Mouse (Mus musculus) kidney, embryonic 16.5 days (tissue): ENCODE results near the gene Tmem138. TPM values are rescaled to one million over a fixed set of nuclear protein-coding genes. Genes with fewer than 3 reads are reported as not detected.
"Not testable (repeated sequence)": the region's sequence is repeated elsewhere in the genome, so short reads cannot be mapped to it uniquely, and the experiment has no call there.

ENCODE experiments used
- ATAC-seq: fragments of 200-750 bp; cut with Nextera tagmentation; 2 replicates; pipeline ENCODE4 v1.8.0; 2017; ENCODE audit warnings: moderate TSS enrichment; ENCODE audit not compliant: low FRiP score, low TSS enrichment
- H3K27ac ChIP-seq: fragments of 300-500 bp; sonication (generic); 2 replicates; pipeline ENCODE4 v1.5.1; 2014; ENCODE audit warnings: low read length
- H3K27me3 ChIP-seq: fragments of 300-500 bp; sonication (generic); 2 replicates; pipeline ENCODE4 v1.6.1; 2014; ENCODE audit warnings: low read length, control low read depth, mixed read lengths; ENCODE audit not compliant: insufficient read depth
- H3K36me3 ChIP-seq: fragments of 300-500 bp; sonication (generic); 2 replicates; pipeline ENCODE4 v1.6.1; 2014; ENCODE audit warnings: low read length, control low read depth, mixed read lengths; ENCODE audit not compliant: insufficient read depth
- H3K4me1 ChIP-seq: fragments of 300-500 bp; sonication (generic); 2 replicates; pipeline ENCODE4 v1.6.1; 2014; ENCODE audit warnings: low read length, control low read depth, mixed read lengths; ENCODE audit not compliant: insufficient read depth
- H3K4me2 ChIP-seq: fragments of 300-500 bp; sonication (generic); replicated peaks from 2 replicates; pipeline ENCODE4 v1.6.1; 2014; ENCODE audit warnings: low read depth, low read length
- H3K4me3 ChIP-seq: fragments of 300-500 bp; sonication (generic); 2 replicates; pipeline ENCODE4 v1.5.1; 2014; ENCODE audit warnings: mild to moderate bottlenecking, low read length
- H3K9ac ChIP-seq: fragments of 300-500 bp; sonication (generic); replicated peaks from 2 replicates; pipeline ENCODE4 v1.6.1; 2014; ENCODE audit warnings: low read length
- H3K9me3 ChIP-seq: fragments of 300-500 bp; sonication (generic); 2 replicates; pipeline ENCODE4 v1.6.1; 2016; ENCODE audit warnings: low read length, control low read depth
- WGBS: fragments of 180-500 bp; shearing (Covaris S2); extraction: QIAGEN DNeasy Blood & Tissue Kit; methylation state at CpG from one replicate; pipeline ENCODE4 v1.1.7; 2014; 5-methylcytosine and 5-hydroxymethylcytosine counted together
- polyA plus RNA-seq: library from polyadenylated mRNA; unstranded; fragments of >200 nt; fragmentation: Nextera tagmentation; extraction: Ambion mirVana; gene quantifications from 2 replicates; pipeline ENCODE4 v1.2.1, GENCODE M21; 2015

The Tmem138 gene
- polyA plus RNA-seq, 1 experiment from 2014 or later, result 46.6 TPM

GRCm38 (mm10) chr19:10580102-10580501, 2.9 kb upstream of the Tmem138 start:
- Histone ChIP-seq H3K4me2 (no peak overlapping the region), H3K4me1 (peaks cover 15% of the 10 kb centered on the region), H3K27ac (no peak overlapping the region), H3K27me3 (no peaks in the 10 kb centered on the region), H3K9me3 (no peaks in the 10 kb centered on the region), H3K9ac (no peak overlapping the region), H3K36me3 (peaks cover under 1% of the 10 kb centered on the region; the same call in 1 of the 2 replicates), H3K4me3 (no peak overlapping the region)
- 78% methylated on average over 3 of the region's 3 CpGs for WGBS
- ATAC-seq, result no peak

- H3K27me3 ChIP-seq, result peaks cover 3% of the 10 kb centered on the region; the same call in 1 of the 2 replicates
- H3K9me3 ChIP-seq, result no peaks in the 10 kb centered on the region
- H3K36me3 ChIP-seq, result peaks cover 29% of the 10 kb centered on the region
- H3K9ac ChIP-seq, result no peak overlapping the region
- H3K4me3 ChIP-seq, result no peak overlapping the region
- H3K27ac ChIP-seq, result no peak overlapping the region
- WGBS, result 97% methylated on average over 6 of the region's 6 CpGs
- no peaks in the 10 kb centered on the region for H3K4me1 ChIP-seq
- no peak overlapping the region for H3K4me2 ChIP-seq
- no peak for ATAC-seq
Measured at GRCm38 (mm10) chr19:10569627-10570026, 7.5 kb downstream of the Tmem138 start.

- H3K27me3 ChIP-seq, result peaks cover 3% of the 10 kb centered on the region; the same call in 1 of the 2 replicates
- H3K4me1 ChIP-seq, result no peaks in the 10 kb centered on the region
- H3K4me3 ChIP-seq, result no peak overlapping the region
- WGBS, result 78% methylated on average over 4 of the region's 4 CpGs
- peaks cover 8% of the 10 kb centered on the region for H3K36me3 ChIP-seq
- H3K9ac ChIP-seq, result no peak overlapping the region
- H3K27ac ChIP-seq, result no peak overlapping the region
- H3K9me3 ChIP-seq, result no peaks in the 10 kb centered on the region
- H3K4me2 ChIP-seq, result no peak overlapping the region
- no peak for ATAC-seq
Measured at GRCm38 (mm10) chr19:10565217-10565616, 11.9 kb downstream of the Tmem138 start.

- Histone ChIP-seq H3K9ac (no peak overlapping the region), H3K9me3 (no peaks in the 10 kb centered on the region), H3K4me2 (no peak overlapping the region), H3K27me3 (peaks cover 3% of the 10 kb centered on the region; the same call in 1 of the 2 replicates), H3K4me1 (no peaks in the 10 kb centered on the region), H3K36me3 (no peaks in the 10 kb centered on the region), H3K4me3 (no peak overlapping the region), H3K27ac (no peak overlapping the region)
- no peak for ATAC-seq
- 87% methylated on average over 6 of the region's 6 CpGs for WGBS
Measured at GRCm38 (mm10) chr19:10564278-10564677, 12.9 kb downstream of the Tmem138 start.

DNA sequence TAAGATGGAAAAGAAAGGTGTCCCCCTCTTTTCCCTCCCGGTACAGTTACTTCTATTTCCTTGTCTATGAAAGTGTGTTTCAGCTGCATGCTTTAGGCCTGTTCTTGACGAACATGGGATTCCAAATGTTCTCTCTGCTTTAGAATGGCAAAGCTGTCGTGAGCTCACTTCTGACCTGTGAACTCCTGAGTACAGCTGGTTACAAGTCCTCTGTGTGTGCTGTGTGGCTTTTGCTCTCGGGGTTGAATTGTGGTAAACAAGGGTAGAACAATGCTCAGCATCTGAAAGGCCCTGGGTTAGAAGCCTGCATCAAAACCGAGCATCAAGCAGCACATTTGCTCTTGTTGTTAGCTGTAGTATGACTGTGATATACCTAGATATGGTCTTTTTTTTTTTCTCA, 14.8 kb downstream of the Tmem138 start:
- Histone ChIP-seq H3K4me3 (no peak overlapping the region), H3K36me3 (no peaks in the 10 kb centered on the region), H3K27me3 (peaks cover 3% of the 10 kb centered on the region; the same call in 1 of the 2 replicates), H3K9me3 (no peaks in the 10 kb centered on the region), H3K4me2 (no peak overlapping the region), H3K4me1 (no peaks in the 10 kb centered on the region), H3K9ac (no peak overlapping the region), H3K27ac (peak overlapping the region; percentile 4; the same call in 1 of the 2 replicates)
- no peak for ATAC-seq
- WGBS, result 73% methylated on average over 5 of the region's 5 CpGs

GRCm38 (mm10) chr19:10561558-10562314, 15.4 kb downstream of the Tmem138 start:
- WGBS, result 49% methylated on average over 6 of the region's 6 CpGs
- no peak for ATAC-seq
- H3K27ac ChIP-seq, result peak overlapping the region; percentile 4; the same call in 1 of the 2 replicates

GRCm38 (mm10) chr19:10560108-10560507, 17.1 kb downstream of the Tmem138 start:
- Histone ChIP-seq H3K4me3 (no peak overlapping the region), H3K4me1 (peaks cover 8% of the 10 kb centered on the region), H3K36me3 (no peaks in the 10 kb centered on the region), H3K27me3 (no peaks in the 10 kb centered on the region), H3K27ac (no peak overlapping the region), H3K9me3 (no peaks in the 10 kb centered on the region), H3K9ac (no peak overlapping the region), H3K4me2 (no peak overlapping the region)
- 42% methylated on average over 5 of the region's 5 CpGs for WGBS
- ATAC-seq, result no peak

More at GRCm38 (mm10) chr19:10561558-10562314, 15.4 kb downstream of the Tmem138 start:
- Histone ChIP-seq H3K9ac (no peak overlapping the region), H3K9me3 (no peaks in the 10 kb centered on the region), H3K36me3 (no peaks in the 10 kb centered on the region), H3K4me3 (no peak overlapping the region), H3K4me2 (no peak overlapping the region), H3K4me1 (no peaks in the 10 kb centered on the region), H3K27me3 (peaks cover 3% of the 10 kb centered on the region; the same call in 1 of the 2 replicates)

GRCm38 (mm10) chr19:10557837-10558375, 19.3 kb downstream of the Tmem138 start:
- H3K9me3 ChIP-seq, H3K4me3 ChIP-seq, ATAC-seq, H3K27ac ChIP-seq, H3K9ac ChIP-seq, H3K36me3 ChIP-seq, H3K27me3 ChIP-seq, H3K4me2 ChIP-seq: not testable (repeated sequence)
- peaks cover 13% of the 10 kb centered on the region for H3K4me1 ChIP-seq
- 76% methylated on average over 4 of the region's 4 CpGs for WGBS

- ATAC-seq, result no peak
- Histone ChIP-seq H3K4me2 (no peak overlapping the region), H3K9ac (no peak overlapping the region), H3K27ac (no peak overlapping the region), H3K4me1 (peaks cover 13% of the 10 kb centered on the region), H3K4me3 (no peak overlapping the region), H3K36me3 (no peaks in the 10 kb centered on the region), H3K9me3 (no peaks in the 10 kb centered on the region), H3K27me3 (no peaks in the 10 kb centered on the region)
- 45% methylated on average over 2 of the region's 2 CpGs for WGBS
Measured at GRCm38 (mm10) chr19:10557430-10557829, 19.7 kb downstream of the Tmem138 start.

DNA sequence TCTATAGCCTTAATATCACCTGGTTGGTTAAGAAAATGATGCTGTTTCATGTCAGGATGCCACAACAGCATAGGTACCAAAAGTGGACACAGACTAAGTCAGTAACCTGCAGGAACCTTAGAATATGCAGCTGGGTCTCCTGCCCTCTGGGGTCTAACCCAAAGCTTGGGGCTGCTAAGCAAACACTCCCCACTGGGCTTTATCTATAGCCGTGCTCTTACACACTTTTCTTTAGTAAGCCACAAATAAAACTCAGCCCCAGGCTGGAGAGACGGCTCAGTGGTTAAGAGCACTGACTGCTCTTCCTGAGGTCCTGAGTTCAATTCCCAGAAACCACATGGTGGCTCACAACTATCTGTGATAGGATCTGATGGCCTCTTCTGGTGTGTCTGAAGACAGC, 20.2 kb downstream of the Tmem138 start:
- no peak overlapping the region for H3K27ac ChIP-seq
- H3K4me1 ChIP-seq, result peaks cover 13% of the 10 kb centered on the region
- no peaks in the 10 kb centered on the region for H3K36me3 ChIP-seq
- no peak overlapping the region for H3K9ac ChIP-seq
- H3K27me3 ChIP-seq, result no peaks in the 10 kb centered on the region
- no peak overlapping the region for H3K4me2 ChIP-seq
- no peaks in the 10 kb centered on the region for H3K9me3 ChIP-seq
- no peak overlapping the region for H3K4me3 ChIP-seq
- ATAC-seq, result no peak
- 49% methylated on average over 2 of the region's 2 CpGs for WGBS
